Comparison of ENCODE assay signal across 15 mouse cellular contexts in the genomic region with DNA sequence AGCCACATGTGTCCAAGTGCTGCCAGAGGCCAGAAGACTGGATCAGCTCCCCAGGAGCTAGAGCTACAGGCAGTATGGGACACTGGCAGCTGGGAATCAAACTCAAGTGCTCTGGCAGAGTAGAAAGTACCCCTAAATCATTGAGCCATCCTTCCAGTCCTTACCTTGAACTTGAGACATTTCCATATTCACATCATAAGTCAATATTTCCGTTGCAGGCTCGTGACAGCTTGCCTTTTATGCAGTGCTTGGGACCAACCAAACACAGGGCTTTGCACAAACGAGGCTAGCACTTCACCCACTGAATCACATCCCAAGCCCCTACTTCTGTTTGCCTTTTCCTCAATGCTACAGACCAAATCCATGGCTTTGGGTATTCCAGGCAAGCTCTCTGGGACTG. TPM values are rescaled to one million over a fixed set of nuclear protein-coding genes. Genes with fewer than 3 reads are reported as not detected.
DNase-seq lines count a peak whose midpoint lies in the region; ATAC-seq and TF ChIP-seq lines count a peak whose summit lies in the region.
"Had no signal": no experiment of that assay in that cellular context is flagged by ENCODE, and none has a peak within 500 bp of the region (broad histone marks: within the 10 kb centered on the region; RNA-seq: fewer than 3 reads in every experiment).

No protein-coding gene starts in this region.

- H3K4me1 ChIP-seq in heart, adult 2 months (ENCODE audit: control insufficient read depth, insufficient read depth, low read length): peaks cover 11% of the 10 kb centered on the region
- H3K4me1 ChIP-seq in heart, postnatal 0 days (ENCODE audit: control insufficient read depth, insufficient read depth): peaks cover 12% of the 10 kb centered on the region; the same call in 1 of the 2 replicates
- H3K4me1 ChIP-seq in lung, embryonic 15.5 days: peaks cover 30% of the 10 kb centered on the region
- H3K4me1 ChIP-seq in stomach, embryonic 16.5 days (ENCODE audit: control insufficient read depth, insufficient read depth, low read length): peaks cover 13% of the 10 kb centered on the region
- H3K4me1 ChIP-seq: forebrain, embryonic 15.5 days had no signal

- WGBS in heart, adult 2 months: 88% methylated on average over 3 of the region's 3 CpGs
- WGBS in heart, postnatal 0 days: 70% methylated on average over 3 of the region's 3 CpGs
- WGBS in lung, embryonic 15.5 days: 23% methylated on average over 3 of the region's 3 CpGs
- WGBS in stomach, embryonic 16.5 days: 50% methylated on average over 3 of the region's 3 CpGs

- H3K27me3 ChIP-seq in heart, adult 2 months (ENCODE audit: control insufficient read depth, insufficient read depth, low read length): no peaks in the 10 kb centered on the region
- no peaks in the 10 kb centered on the region for H3K27me3 ChIP-seq in heart, postnatal 0 days (ENCODE audit: control insufficient read depth, insufficient read depth, low read length)
- no peaks in the 10 kb centered on the region for H3K27me3 ChIP-seq in lung, embryonic 15.5 days
- H3K27me3 ChIP-seq in stomach, embryonic 16.5 days (ENCODE audit: control insufficient read depth, insufficient read depth, low read length): no peaks in the 10 kb centered on the region
- H3K27me3 ChIP-seq: forebrain, embryonic 15.5 days had no signal

- no peak for TF ChIP-seq CTCF in heart, adult 2 months (IDR thresholded peaks at IDR 0.05)
- TF ChIP-seq CTCF in heart, postnatal 0 days (IDR thresholded peaks at IDR 0.05; ENCODE audit: low read depth): no peak

- no peak overlapping the region for H3K4me3 ChIP-seq in heart, adult 2 months
- no peak overlapping the region for H3K4me3 ChIP-seq in heart, postnatal 0 days (ENCODE audit: low read depth, low read length)
- H3K4me3 ChIP-seq in lung, embryonic 15.5 days: no peak overlapping the region
- H3K4me3 ChIP-seq in stomach, embryonic 16.5 days (replicated peaks; ENCODE audit: low read length): no peak overlapping the region
- H3K4me3 ChIP-seq: forebrain, embryonic 15.5 days had no signal

- no peak for TF ChIP-seq EP300 in heart, adult 2 months (IDR thresholded peaks at IDR 0.05; ENCODE audit: insufficient read depth, low read depth, low read length)
- TF ChIP-seq EP300 in heart, postnatal 0 days (IDR thresholded peaks at IDR 0.05; ENCODE audit: low read depth): no peak

- peak overlapping the region; percentile 63 for H3K27ac ChIP-seq in heart, adult 2 months
- peak overlapping the region; percentile 89 for H3K27ac ChIP-seq in heart, postnatal 0 days (ENCODE audit: low read depth)
- H3K27ac ChIP-seq in lung, embryonic 15.5 days: peak overlapping the region; percentile 72
- peak overlapping the region; percentile 68 for H3K27ac ChIP-seq in stomach, embryonic 16.5 days (ENCODE audit: low read length)
- H3K27ac ChIP-seq: forebrain, embryonic 15.5 days had no signal

- 0 out of 2 replicates have a peak, but pooled peaks cover 2% of the 10 kb centered on the region for H3K36me3 ChIP-seq in heart, adult 2 months (ENCODE audit: control insufficient read depth, insufficient read depth, low read length)
- no peaks in the 10 kb centered on the region for H3K36me3 ChIP-seq in heart, postnatal 0 days (replicated peaks; ENCODE audit: control insufficient read depth, insufficient read depth, low read length)
- H3K36me3 ChIP-seq in lung, embryonic 15.5 days: no peaks in the 10 kb centered on the region
- H3K36me3 ChIP-seq in stomach, embryonic 16.5 days (ENCODE audit: control insufficient read depth, insufficient read depth, low read length): no peaks in the 10 kb centered on the region
- H3K36me3 ChIP-seq: forebrain, embryonic 15.5 days had no signal

- no peak overlapping the region for H3K9ac ChIP-seq in heart, adult 2 months (ENCODE audit: low read depth, low read length)
- no peak overlapping the region for H3K9ac ChIP-seq in heart, postnatal 0 days (replicated peaks; ENCODE audit: low read depth, low read length)
- no peak overlapping the region for H3K9ac ChIP-seq in lung, embryonic 15.5 days
- no peak overlapping the region for H3K9ac ChIP-seq in stomach, embryonic 16.5 days (ENCODE audit: low read length)
- H3K9ac ChIP-seq: forebrain, embryonic 15.5 days had no signal

- DNase-seq in heart, adult 2 months: no peak
- no peak for DNase-seq in heart, postnatal 10 days
- no peak for DNase-seq in heart, postnatal 0 days (ENCODE audit: low spot score)
- DNase-seq in heart, postnatal 36 days: no peak
- no peak for DNase-seq in lung, postnatal 14 days
- DNase-seq in layer of hippocampus, adult 18-20 months (ENCODE audit: low spot score in 2 of 2): no peak
- DNase-seq: adrenal gland, adult 8-10 months; cerebellum, adult 11 months; cerebellum, postnatal 25 days; retina, postnatal 1 day had no signal

- H3K9me3 ChIP-seq in heart, postnatal 0 days (replicated peaks; ENCODE audit: control insufficient read depth, low read length): no peaks in the 10 kb centered on the region
- no peaks in the 10 kb centered on the region for H3K9me3 ChIP-seq in lung, embryonic 15.5 days
- no peaks in the 10 kb centered on the region for H3K9me3 ChIP-seq in stomach, embryonic 16.5 days (replicated peaks; ENCODE audit: control insufficient read depth, low read length)
- H3K9me3 ChIP-seq: forebrain, embryonic 15.5 days had no signal

- no peak overlapping the region for H3K4me2 ChIP-seq in heart, postnatal 0 days (ENCODE audit: low read depth, low read length)
- H3K4me2 ChIP-seq in lung, embryonic 15.5 days: no peak overlapping the region
- H3K4me2 ChIP-seq in stomach, embryonic 16.5 days (ENCODE audit: low read depth, low read length): no peak overlapping the region
- H3K4me2 ChIP-seq: forebrain, embryonic 15.5 days had no signal

- TF ChIP-seq POLR2A in heart, adult 2 months (IDR thresholded peaks at IDR 0.05; ENCODE audit: insufficient read depth, low read depth, low read length): no peak

- no peaks in the 10 kb centered on the region for H3K79me2 ChIP-seq in heart, adult 2 months (replicated peaks; ENCODE audit: control insufficient read depth, insufficient read depth, low read length)

- intact Hi-C loops in heart, adult 2 months (cut with DNase I): no loop called here
- intact Hi-C loops in heart, postnatal 10 days (cut with DNase I): no loop called here
- intact Hi-C loops in heart, postnatal 36 days (cut with DNase I): no loop called here

- no peak for ATAC-seq in heart, postnatal 0 days (ENCODE audit: insufficient read depth, low read depth)
- no peak for ATAC-seq in lung, embryonic 15.5 days (ENCODE audit: borderline replicate concordance, extremely low read depth, low FRiP score, low TSS enrichment)
- ATAC-seq in stomach, embryonic 16.5 days (ENCODE audit: insufficient read depth, low FRiP score): no peak
- ATAC-seq: forebrain, embryonic 15.5 days; hindbrain, embryonic 16.5 days; midbrain, embryonic 16.5 days had no signal

RNA-seq across cellular contexts. Expression of a gene that starts 36.2 kb away (rescaled TPM):
- 1 to 10 TPM; 8.3 to 8.6 TPM for total RNA-seq in heart, adult 2 months (2021)
- polyA plus RNA-seq in heart, adult 2 months (2012; rRNA removed): 2.7 and 4.5 TPM in 2 replicates
- total RNA-seq in heart, postnatal 10 days (2021): 10 to 100 TPM; 20.5 to 30.7 TPM
- total RNA-seq in heart, postnatal 0 days (2014; rRNA removed; ENCODE audit: low replicate concordance): 21.4 and 27.9 TPM in 2 replicates
- polyA plus RNA-seq in heart, postnatal 0 days (2015; fragmentation: Nextera tagmentation; extraction: Ambion mirVana): 17.2 and 20.3 TPM in 2 replicates
- total RNA-seq in heart, postnatal 36 days (2021): 1 to 10 TPM; 9.2 to 9.8 TPM
- 31.4 and 32.9 TPM in 2 replicates for polyA plus RNA-seq in lung, embryonic 15.5 days (2015; fragmentation: Nextera tagmentation; extraction: Ambion mirVana)
- polyA plus RNA-seq in stomach, embryonic 16.5 days (2015; fragmentation: Nextera tagmentation; extraction: Ambion mirVana): 17.9 and 18.9 TPM in 2 replicates
- 10 to 100 TPM; 22.0 to 22.5 TPM for total RNA-seq in layer of hippocampus, adult 18-20 months (2021)
